Mouse (Mus musculus): ENCODE data around the gene Tmeff1. TPM values are rescaled to one million over a fixed set of nuclear protein-coding genes. Genes with fewer than 3 reads are reported as not detected.

The Tmeff1 gene
- 10.0 and 11.9 TPM in 2 replicates for polyA plus RNA-seq (2012; rRNA removed)

GRCm38 (mm10) chr4:48584421-48585240, at the start of gene Tmeff1:
Gene Tmeff1 (plus strand): TSS chr4:48585174.

GRCm38 (mm10) chr4:48539841-48540575, 45.0 kb upstream of the Tmeff1 start, which contains the start of gene Msantd3:
Gene Msantd3 (plus strand): TSS chr4:48539935.

GRCm38 (mm10) chr4:48663271-48663670, 78.3 kb downstream of the Tmeff1 start, which contains the start of gene Cavin4:
Gene Cavin4 (plus strand): TSS chr4:48663514.

Other genes with a start within 250 kb of the Tmeff1 start
- 3.4 and 4.2 TPM in 2 replicates for gene Tex10, start 111.7 kb upstream of the Tmeff1 start, polyA plus RNA-seq (2012; rRNA removed)
- gene Msantd3, start 45.2 kb upstream of the Tmeff1 start, polyA plus RNA-seq (2012; rRNA removed), result 1.7 and 2.0 TPM in 2 replicates
- not detected in 2 replicates for gene Cavin4, start 78.3 kb downstream of the Tmeff1 start, polyA plus RNA-seq (2012; rRNA removed)

Measured in colon, adult 2 months (tissue).